Mouse (Mus musculus): ENCODE measurements around the gene Ankrd6.

Gene Ankrd6

GRCm38 (mm10) chr4:32862011-32862750 lies 88.5 kb downstream of the Ankrd6 start:
- peak; percentile 27 for DNase-seq (ENCODE audit: low read depth, low spot score)

GRCm38 (mm10) chr4:32860184-32860965 lies 90.3 kb downstream of the Ankrd6 start:
- no peak for DNase-seq (ENCODE audit: low read depth, low spot score)

GRCm38 (mm10) chr4:32855580-32855979 lies 95.1 kb downstream of the Ankrd6 start:
- DNase-seq (ENCODE audit: low read depth, low spot score), result no peak

GRCm38 (mm10) chr4:32854956-32855355 lies 95.7 kb downstream of the Ankrd6 start:
- DNase-seq (ENCODE audit: low read depth, low spot score), result no peak

- DNase-seq (ENCODE audit: low read depth, low spot score), result no peak
These were observed 96.9 kb downstream of the Ankrd6 start for GRCm38 (mm10) chr4:32853609-32854188.

GRCm38 (mm10) chr4:32852819-32853218 lies 97.8 kb downstream of the Ankrd6 start:
- no peak for DNase-seq (ENCODE audit: low read depth, low spot score)

- DNase-seq (ENCODE audit: low read depth, low spot score), result no peak
These were observed 98.3 kb downstream of the Ankrd6 start for GRCm38 (mm10) chr4:32852294-32852693.

- DNase-seq (ENCODE audit: low read depth, low spot score), result no peak
These were observed 112.2 kb downstream of the Ankrd6 start for GRCm38 (mm10) chr4:32838401-32838800.

- DNase-seq (ENCODE audit: low read depth, low spot score), result no peak
These were observed 114.6 kb downstream of the Ankrd6 start for GRCm38 (mm10) chr4:32836071-32836470.

- no peak for DNase-seq (ENCODE audit: low read depth, low spot score)
These were observed 116.1 kb downstream of the Ankrd6 start for GRCm38 (mm10) chr4:32834541-32834940.

- DNase-seq (ENCODE audit: low read depth, low spot score), result peak; percentile 60
These were observed 117.0 kb downstream of the Ankrd6 start for GRCm38 (mm10) chr4:32833494-32834282.

GRCm38 (mm10) chr4:32829316-32829715 lies 121.3 kb downstream of the Ankrd6 start:
- no peak for DNase-seq (ENCODE audit: low read depth, low spot score)

GRCm38 (mm10) chr4:32828385-32829077 lies 122.1 kb downstream of the Ankrd6 start:
- no peak for DNase-seq (ENCODE audit: low read depth, low spot score)

GRCm38 (mm10) chr4:32826925-32827324 lies 123.7 kb downstream of the Ankrd6 start:
- DNase-seq (ENCODE audit: low read depth, low spot score), result no peak

- peak; percentile 13 for DNase-seq (ENCODE audit: low read depth, low spot score)
These were observed 126.4 kb downstream of the Ankrd6 start for GRCm38 (mm10) chr4:32824254-32824653.

- DNase-seq (ENCODE audit: low read depth, low spot score), result no peak
These were observed 130.0 kb downstream of the Ankrd6 start for GRCm38 (mm10) chr4:32820676-32821075.

- DNase-seq (ENCODE audit: low read depth, low spot score), result no peak
These were observed 133.2 kb downstream of the Ankrd6 start for GRCm38 (mm10) chr4:32817478-32817877.

- no peak for DNase-seq (ENCODE audit: low read depth, low spot score)
These were observed 150.0 kb downstream of the Ankrd6 start for GRCm38 (mm10) chr4:32800577-32801170.

GRCm38 (mm10) chr4:32799966-32800576 lies 150.6 kb downstream of the Ankrd6 start, which contains the start of gene Lyrm2:
Gene Lyrm2, plus strand, starts transcription at chr4:32800253.
- DNase-seq (ENCODE audit: low read depth, low spot score), result peak; percentile 91

- DNase-seq (ENCODE audit: low read depth, low spot score), result no peak
These were observed 151.7 kb downstream of the Ankrd6 start for GRCm38 (mm10) chr4:32798976-32799375.
